Mouse (Mus musculus) liver, embryonic 12.5 days (tissue): ENCODE measurements at regions not wholly inside any gene's neighbourhood (a gene's known extent, or its start where the extent isn't known, plus 50 kb on each side); places are given as distances from the start of the nearest gene placed in this dataset.

Experiments used
- ATAC-seq: fragments of 200-750 bp; cut with Nextera tagmentation; 2 replicates; pipeline ENCODE4 v1.8.0; 2017; ENCODE audit warnings: moderate number of reproducible peaks, mild to moderate bottlenecking, moderate library complexity
- H3K27ac ChIP-seq: fragments of 300-500 bp; sonication (generic); 2 replicates; pipeline ENCODE4 v1.5.1; 2016; ENCODE audit warnings: mild to moderate bottlenecking
- H3K27me3 ChIP-seq: fragments of 300-500 bp; sonication (generic); replicated peaks from 2 replicates; pipeline ENCODE4 v1.6.1; 2016; ENCODE audit warnings: mild to moderate bottlenecking, moderate library complexity
- H3K36me3 ChIP-seq: fragments of 300-500 bp; sonication (generic); 2 replicates; pipeline ENCODE4 v1.6.1; 2016; ENCODE audit warnings: mild to moderate bottlenecking, moderate library complexity
- H3K4me1 ChIP-seq: fragments of 300-500 bp; sonication (generic); 2 replicates; pipeline ENCODE4 v1.6.1; 2016
- H3K4me2 ChIP-seq: fragments of 300-500 bp; sonication (generic); 2 replicates; pipeline ENCODE4 v1.6.1; 2016; ENCODE audit warnings: mild to moderate bottlenecking, moderate library complexity
- H3K4me3 ChIP-seq: fragments of 300-500 bp; sonication (generic); 2 replicates; pipeline ENCODE4 v1.5.1; 2016; ENCODE audit warnings: mild to moderate bottlenecking, moderate library complexity
- H3K9ac ChIP-seq: fragments of 300-500 bp; sonication (generic); 2 replicates; pipeline ENCODE4 v1.6.1; 2016; ENCODE audit warnings: mild to moderate bottlenecking, moderate library complexity
- H3K9me3 ChIP-seq: fragments of 300-500 bp; sonication (generic); replicated peaks from 2 replicates; pipeline ENCODE4 v1.6.1; 2016; ENCODE audit warnings: mild to moderate bottlenecking, moderate library complexity
- WGBS: fragments of 180-500 bp; shearing (Covaris S2); methylation state at CpG from one replicate; pipeline ENCODE4 v1.1.7; 2016; ENCODE audit not compliant: insufficient replicate concordance; 5-methylcytosine and 5-hydroxymethylcytosine counted together

DNA sequence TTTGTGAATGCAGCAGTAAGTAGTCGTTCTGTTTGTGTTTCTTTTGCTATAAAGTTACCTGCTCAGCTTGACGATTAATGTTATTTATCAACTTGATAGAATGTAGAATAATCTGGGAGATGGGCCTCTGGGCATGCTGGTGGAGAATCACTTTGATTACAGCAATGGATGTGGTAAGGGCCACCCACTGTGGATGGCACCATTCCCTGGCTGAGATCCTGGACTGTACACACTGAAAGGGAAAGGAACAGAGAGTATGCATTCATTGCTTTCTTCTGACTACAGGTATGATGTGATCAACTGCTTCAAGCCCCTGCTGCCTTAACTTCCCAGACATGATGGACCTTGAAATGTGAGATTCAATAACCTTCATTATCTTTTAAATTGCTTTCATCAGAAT is 299.8 kb upstream of the Bmp2 start:
- ATAC-seq = no peak
- Histone ChIP-seq H3K36me3 (no peaks in the 10 kb centered on the region), H3K9me3 (no peaks in the 10 kb centered on the region), H3K4me2 (no peak overlapping the region), H3K4me1 (no peaks in the 10 kb centered on the region), H3K27ac (no peak overlapping the region), H3K4me3 (no peak overlapping the region), H3K9ac (no peak overlapping the region), H3K27me3 (no peaks in the 10 kb centered on the region)
- WGBS = 60% methylated on average over 2 of the region's 2 CpGs

DNA sequence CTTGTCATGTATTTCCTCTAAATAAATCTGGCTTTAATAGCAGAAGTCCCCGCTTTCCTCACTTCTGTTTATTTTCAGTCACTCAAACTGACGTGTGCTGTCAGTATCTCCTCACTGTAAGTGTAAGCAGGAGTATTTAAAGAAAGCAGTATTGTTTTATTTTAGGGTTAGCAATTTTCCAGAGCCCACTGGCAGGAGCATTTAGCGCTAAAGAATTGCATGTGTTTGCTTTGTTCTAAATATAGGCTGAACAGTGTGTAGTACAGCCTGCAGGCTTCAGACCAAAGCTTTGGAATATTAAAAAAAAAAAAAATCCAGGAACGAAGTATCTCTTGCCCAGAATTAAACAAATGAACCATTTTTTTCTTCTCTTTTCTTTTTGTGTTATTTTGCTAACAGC is 277.5 kb upstream of the Bmp2 start:
- Histone ChIP-seq H3K27me3 (no peaks in the 10 kb centered on the region), H3K4me3 (no peak overlapping the region), H3K9ac (no peak overlapping the region), H3K4me2 (no peak overlapping the region), H3K27ac (no peak overlapping the region), H3K36me3 (no peaks in the 10 kb centered on the region), H3K4me1 (no peaks in the 10 kb centered on the region), H3K9me3 (no peaks in the 10 kb centered on the region)
- WGBS = 43% methylated on average over 4 of the region's 4 CpGs
- no peak for ATAC-seq

DNA sequence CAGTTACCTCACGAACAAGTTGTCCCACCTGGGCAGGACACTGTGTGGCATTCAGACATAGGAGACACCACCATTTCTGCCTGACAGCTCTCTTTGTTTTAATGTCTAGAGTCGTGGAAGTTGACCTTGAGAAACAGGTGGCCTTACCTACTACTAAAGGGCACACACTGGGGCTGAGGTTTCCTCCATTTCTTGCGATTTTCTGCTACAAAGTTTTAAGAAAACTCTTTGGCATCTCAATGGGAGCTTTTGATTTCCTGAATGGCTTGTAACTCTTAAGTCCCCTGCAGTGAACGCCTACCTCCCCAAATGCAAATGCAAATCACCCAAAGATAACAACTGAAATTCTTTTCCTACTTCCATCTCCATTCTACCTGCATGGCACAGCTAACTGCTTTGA is 273.4 kb upstream of the Bmp2 start:
- 42% methylated on average over 4 of the region's 4 CpGs for WGBS
- no peak overlapping the region for H3K27ac ChIP-seq
- H3K27me3 ChIP-seq = no peaks in the 10 kb centered on the region
- ATAC-seq = no peak
- H3K4me2 ChIP-seq = no peak overlapping the region
- no peaks in the 10 kb centered on the region for H3K36me3 ChIP-seq
- no peak overlapping the region for H3K9ac ChIP-seq
- no peaks in the 10 kb centered on the region for H3K4me1 ChIP-seq
- H3K4me3 ChIP-seq = no peak overlapping the region
- H3K9me3 ChIP-seq = no peaks in the 10 kb centered on the region

DNA sequence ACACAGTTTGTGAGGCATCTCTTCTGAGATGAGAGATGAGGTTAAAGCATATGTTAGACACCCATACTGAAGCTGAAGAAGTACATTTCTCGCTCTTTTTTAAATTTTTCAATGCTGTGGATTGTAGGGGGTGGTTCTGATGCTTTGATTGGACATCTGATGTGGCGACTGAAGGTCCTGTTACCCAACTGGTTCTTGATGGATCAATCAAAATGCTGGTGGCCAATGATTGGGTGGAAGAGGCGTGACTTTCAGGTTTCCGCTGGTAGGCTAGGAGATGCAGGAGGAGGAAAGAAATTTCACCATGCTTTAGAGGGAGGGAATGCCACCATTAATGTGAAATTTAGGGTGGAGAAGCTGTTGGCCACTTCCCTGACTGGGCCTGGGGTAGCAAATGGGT is 272.7 kb upstream of the Bmp2 start:
- Histone ChIP-seq H3K27me3 (no peaks in the 10 kb centered on the region), H3K4me3 (no peak overlapping the region), H3K4me2 (no peak overlapping the region), H3K27ac (no peak overlapping the region), H3K9me3 (no peaks in the 10 kb centered on the region), H3K36me3 (no peaks in the 10 kb centered on the region), H3K9ac (no peak overlapping the region), H3K4me1 (no peaks in the 10 kb centered on the region)
- WGBS = 73% methylated on average over 4 of the region's 4 CpGs
- ATAC-seq = no peak

DNA sequence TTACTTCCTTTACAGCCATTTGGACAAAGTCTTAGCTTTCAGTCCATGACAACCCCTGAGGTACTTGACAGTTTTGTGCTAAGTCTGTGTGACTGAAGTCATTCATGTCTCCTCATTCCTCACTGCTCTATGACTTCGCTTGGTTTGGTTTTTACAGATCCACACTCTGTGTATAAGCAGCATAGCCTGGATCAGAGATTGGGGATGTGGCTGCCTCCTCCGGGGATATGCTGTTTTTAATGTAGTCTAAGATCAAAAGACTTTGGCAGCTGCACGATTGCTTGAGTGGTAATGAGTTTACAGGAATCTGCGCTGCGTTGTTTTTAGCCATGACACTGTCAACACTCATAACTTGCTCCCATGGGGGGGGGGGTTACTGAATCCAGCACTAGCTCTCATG is 269.3 kb upstream of the Bmp2 start:
- Histone ChIP-seq H3K4me3 (no peak overlapping the region), H3K9me3 (no peaks in the 10 kb centered on the region), H3K27ac (no peak overlapping the region), H3K9ac (no peak overlapping the region), H3K4me2 (no peak overlapping the region), H3K4me1 (no peaks in the 10 kb centered on the region), H3K36me3 (no peaks in the 10 kb centered on the region), H3K27me3 (no peaks in the 10 kb centered on the region)
- 70% methylated on average over 5 of the region's 5 CpGs for WGBS
- ATAC-seq = no peak

DNA sequence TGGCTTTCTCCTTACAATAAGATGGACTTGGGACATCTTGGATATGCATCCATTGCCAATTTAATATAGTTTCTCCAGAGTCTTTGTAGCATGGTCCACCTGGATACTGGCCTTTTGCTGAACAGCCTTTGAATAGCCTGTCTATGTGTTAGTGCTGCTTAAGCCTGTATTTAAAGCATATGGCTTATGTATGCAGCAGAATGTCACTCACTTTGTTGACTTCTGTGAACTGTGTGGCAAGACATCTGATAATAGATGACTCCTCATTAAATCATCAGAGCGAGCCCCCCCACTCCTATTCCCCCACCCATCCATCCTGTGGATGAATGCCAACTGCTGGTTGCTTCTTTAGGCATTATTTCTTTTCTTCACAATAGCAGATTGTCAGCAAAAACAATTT is 268.2 kb upstream of the Bmp2 start:
- Histone ChIP-seq H3K9ac (no peak overlapping the region), H3K27ac (no peak overlapping the region), H3K4me3 (no peak overlapping the region), H3K27me3 (no peaks in the 10 kb centered on the region), H3K4me2 (no peak overlapping the region), H3K36me3 (no peaks in the 10 kb centered on the region), H3K9me3 (no peaks in the 10 kb centered on the region), H3K4me1 (no peaks in the 10 kb centered on the region)
- 50% methylated on average over 1 of the region's 1 CpGs for WGBS
- ATAC-seq = no peak

DNA sequence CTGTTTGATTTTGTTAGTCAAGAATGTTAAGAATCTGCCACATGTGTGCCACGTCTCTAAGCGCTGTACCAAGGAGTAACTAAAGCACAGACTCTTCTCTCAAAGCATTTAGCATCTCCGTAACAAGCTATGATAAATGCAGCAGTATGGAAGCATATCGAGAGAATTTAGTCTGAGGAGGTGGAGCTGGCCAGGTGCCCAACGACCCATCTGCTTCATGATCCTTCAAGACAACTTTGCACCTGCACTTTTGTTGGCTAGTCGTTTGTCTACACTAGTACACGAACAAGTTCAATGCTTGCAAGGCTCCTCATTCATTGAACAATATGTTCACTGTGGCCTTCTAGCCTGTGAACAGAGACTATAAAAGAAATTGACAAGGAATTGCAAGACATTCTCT is 257.8 kb upstream of the Bmp2 start:
- Histone ChIP-seq H3K36me3 (no peaks in the 10 kb centered on the region), H3K4me2 (no peak overlapping the region), H3K27ac (no peak overlapping the region), H3K9ac (no peak overlapping the region), H3K4me3 (no peak overlapping the region), H3K4me1 (no peaks in the 10 kb centered on the region), H3K27me3 (no peaks in the 10 kb centered on the region), H3K9me3 (no peaks in the 10 kb centered on the region)
- ATAC-seq = no peak
- 70% methylated on average over 7 of the region's 7 CpGs for WGBS

DNA sequence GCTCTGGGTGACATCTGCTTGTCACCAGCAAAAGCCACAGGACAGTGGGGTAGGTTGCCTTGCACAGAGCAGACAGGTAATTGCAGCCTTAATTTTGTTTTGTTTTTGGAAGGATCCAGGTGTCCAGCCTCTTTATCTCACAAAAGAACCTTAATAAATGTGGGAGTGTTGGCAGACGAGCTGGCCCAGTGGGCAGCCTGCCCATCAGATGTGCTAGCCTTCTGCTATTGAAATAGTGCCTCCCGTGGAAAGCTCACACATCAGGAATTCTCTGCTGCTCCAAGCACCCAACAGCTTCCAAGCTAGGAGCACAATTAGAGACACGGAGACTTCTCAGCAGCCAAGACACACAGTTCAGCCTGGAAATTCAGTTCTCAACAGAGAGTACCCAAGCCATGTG is 246.0 kb upstream of the Bmp2 start:
- no peak for ATAC-seq
- Histone ChIP-seq H3K4me1 (no peaks in the 10 kb centered on the region), H3K4me3 (no peak overlapping the region), H3K27me3 (no peaks in the 10 kb centered on the region), H3K9me3 (no peaks in the 10 kb centered on the region), H3K9ac (no peak overlapping the region), H3K27ac (no peak overlapping the region), H3K36me3 (no peaks in the 10 kb centered on the region), H3K4me2 (no peak overlapping the region)
- WGBS = 62% methylated on average over 3 of the region's 3 CpGs

DNA sequence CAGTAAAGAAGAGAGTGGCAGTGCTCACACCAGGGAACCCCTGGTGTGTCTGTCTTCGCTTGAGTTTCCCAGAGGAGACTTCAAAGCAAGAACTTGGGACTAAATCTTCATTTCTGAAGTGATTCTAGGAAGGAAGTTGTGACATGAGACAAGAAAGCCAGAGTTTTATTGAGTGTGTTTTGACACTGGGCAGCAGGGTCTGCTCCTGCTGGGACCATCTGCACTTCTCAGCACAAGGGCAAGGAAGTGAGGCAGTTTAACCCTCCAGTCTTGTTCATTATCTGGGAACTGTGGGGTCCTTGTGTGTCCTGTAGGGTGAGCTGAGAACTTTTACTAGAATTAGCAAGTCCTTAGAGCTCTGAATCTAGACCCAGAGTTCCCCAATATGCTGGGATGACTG is 241.0 kb upstream of the Bmp2 start:
- H3K4me3 ChIP-seq = no peak overlapping the region
- no peak overlapping the region for H3K9ac ChIP-seq
- H3K36me3 ChIP-seq = no peaks in the 10 kb centered on the region
- H3K9me3 ChIP-seq = no peaks in the 10 kb centered on the region
- WGBS = 23% methylated on average over 1 of the region's 1 CpGs
- H3K27ac ChIP-seq = no peak overlapping the region
- no peaks in the 10 kb centered on the region for H3K4me1 ChIP-seq
- no peak for ATAC-seq
- no peaks in the 10 kb centered on the region for H3K27me3 ChIP-seq
- no peak overlapping the region for H3K4me2 ChIP-seq

DNA sequence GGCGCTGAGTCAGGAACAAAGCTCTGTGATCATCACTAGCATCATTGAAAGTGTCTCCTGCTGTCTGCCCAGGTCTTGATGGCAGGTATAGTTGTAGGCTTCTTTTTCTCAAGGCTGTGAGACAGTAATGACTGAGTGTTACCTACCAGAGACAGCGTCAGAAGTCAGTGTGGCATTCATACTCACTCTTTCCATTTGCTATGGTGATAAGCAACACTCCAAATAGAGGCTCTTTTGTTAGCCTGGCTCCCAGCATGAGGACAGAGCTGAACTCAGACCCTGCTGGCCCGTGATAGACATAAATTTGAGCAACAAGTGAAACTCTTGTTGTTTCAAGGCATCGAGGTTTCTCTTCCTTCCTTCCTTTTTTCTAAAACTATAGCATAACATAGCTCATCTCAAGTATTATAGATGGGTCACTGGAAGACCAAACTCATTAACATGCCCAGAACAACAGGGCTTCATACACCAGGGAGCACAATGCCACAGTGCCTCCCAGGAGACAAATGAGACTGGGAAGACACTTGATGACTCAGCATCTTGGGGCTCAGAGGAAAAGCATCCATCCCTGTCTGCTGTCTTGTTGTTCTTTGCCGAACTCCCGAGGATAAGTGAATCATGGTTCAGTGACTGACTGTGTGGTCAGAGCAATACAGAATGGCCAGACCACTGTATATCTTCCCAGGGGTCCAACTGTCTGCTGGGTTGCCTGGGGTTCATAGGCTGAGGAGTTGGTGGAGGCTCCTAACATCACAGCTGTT is 225.5 kb upstream of the Bmp2 start:
- H3K27ac ChIP-seq = no peak overlapping the region
- H3K9me3 ChIP-seq = no peaks in the 10 kb centered on the region
- ATAC-seq = no peak
- peaks cover 6% of the 10 kb centered on the region; the same call in 1 of the 2 replicates for H3K4me1 ChIP-seq
- no peak overlapping the region for H3K4me2 ChIP-seq
- no peak overlapping the region for H3K9ac ChIP-seq
- WGBS = 51% methylated on average over 6 of the region's 6 CpGs
- no peaks in the 10 kb centered on the region for H3K36me3 ChIP-seq
- no peak overlapping the region for H3K4me3 ChIP-seq
- H3K27me3 ChIP-seq = no peaks in the 10 kb centered on the region

DNA sequence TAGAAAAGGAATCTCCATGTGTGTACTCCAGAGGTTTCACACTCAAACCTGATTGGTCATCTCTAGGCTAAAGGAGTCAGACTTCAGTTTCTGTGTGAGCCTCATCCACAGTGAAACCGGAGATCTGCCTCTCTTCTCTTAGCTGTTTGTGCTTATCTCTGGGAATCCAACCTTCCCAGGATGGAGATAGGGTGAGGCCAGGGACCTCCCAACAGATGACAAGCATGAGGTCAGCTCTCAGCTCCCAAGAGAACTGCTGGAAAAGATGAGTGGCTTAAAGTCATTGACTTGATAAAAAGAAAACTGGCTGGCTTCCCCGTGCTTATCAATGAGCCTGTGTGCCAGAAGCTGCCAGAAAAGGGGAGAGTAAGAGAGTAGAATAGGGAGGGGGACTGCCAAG is 224.3 kb upstream of the Bmp2 start:
- Histone ChIP-seq H3K4me2 (no peak overlapping the region), H3K36me3 (no peaks in the 10 kb centered on the region), H3K4me1 (peaks cover 6% of the 10 kb centered on the region; the same call in 1 of the 2 replicates), H3K9me3 (no peaks in the 10 kb centered on the region), H3K27me3 (no peaks in the 10 kb centered on the region), H3K4me3 (no peak overlapping the region), H3K27ac (no peak overlapping the region), H3K9ac (no peak overlapping the region)
- 8% methylated on average over 2 of the region's 2 CpGs for WGBS
- no peak for ATAC-seq

DNA sequence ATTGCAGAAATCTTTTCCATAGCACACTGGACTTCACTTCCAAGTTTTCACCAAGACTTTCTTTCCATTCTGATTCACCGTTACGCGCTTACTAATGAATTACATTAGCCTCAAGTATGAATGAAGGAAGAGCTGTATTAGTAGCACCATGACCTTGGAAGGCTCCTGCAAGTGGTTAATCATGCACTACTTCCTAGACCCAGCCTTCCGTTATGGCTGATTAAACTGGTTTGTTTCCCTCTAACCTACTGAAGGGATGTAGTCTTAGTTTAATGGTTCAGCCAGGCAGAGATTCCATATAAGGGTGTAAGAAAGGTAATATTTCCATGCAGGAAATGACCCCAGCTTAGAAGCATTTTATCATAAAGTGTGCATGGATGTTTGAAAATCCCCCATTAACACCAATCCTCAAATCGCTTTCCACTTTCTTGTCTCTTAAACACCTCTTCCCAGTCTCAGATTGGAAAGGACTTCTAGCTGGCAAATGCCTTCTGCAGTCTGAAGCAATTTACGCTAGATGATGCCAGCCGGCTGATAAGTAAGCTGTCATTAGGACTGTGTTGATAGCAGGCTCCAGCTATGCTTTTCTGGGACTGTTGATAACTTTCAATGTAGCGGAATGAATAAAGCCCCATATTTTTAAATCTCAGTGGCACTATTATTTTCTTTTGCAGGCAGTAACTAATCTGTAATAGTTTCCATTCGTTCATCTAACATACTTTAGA is 215.6 kb upstream of the Bmp2 start:
- Histone ChIP-seq H3K9ac (no peak overlapping the region), H3K4me1 (no peaks in the 10 kb centered on the region), H3K4me3 (no peak overlapping the region), H3K27ac (no peak overlapping the region), H3K36me3 (no peaks in the 10 kb centered on the region), H3K27me3 (no peaks in the 10 kb centered on the region), H3K9me3 (no peaks in the 10 kb centered on the region), H3K4me2 (no peak overlapping the region)
- ATAC-seq = no peak
- WGBS = 76% methylated on average over 9 of the region's 9 CpGs

DNA sequence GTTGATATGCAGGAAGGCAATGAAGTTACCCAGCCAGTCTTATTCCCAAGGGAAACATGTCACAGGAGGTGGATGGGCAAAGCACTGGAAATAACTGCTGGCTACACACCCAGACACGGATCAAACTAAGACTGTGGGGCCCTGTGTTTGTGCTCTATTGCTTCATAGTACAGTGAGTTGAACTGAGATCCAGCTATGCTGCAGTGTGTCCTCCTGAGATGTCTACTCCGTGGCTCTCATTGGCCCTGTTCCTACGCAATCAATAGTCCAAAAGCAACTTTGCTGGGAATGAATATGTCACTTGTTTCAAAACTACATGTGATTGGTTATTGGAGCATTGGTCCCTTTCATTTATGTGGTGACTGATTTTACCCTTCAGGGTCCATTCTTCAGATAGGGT is 213.8 kb upstream of the Bmp2 start:
- 63% methylated on average over 3 of the region's 3 CpGs for WGBS
- H3K4me3 ChIP-seq = no peak overlapping the region
- ATAC-seq = no peak
- no peak overlapping the region for H3K9ac ChIP-seq
- H3K9me3 ChIP-seq = no peaks in the 10 kb centered on the region
- no peaks in the 10 kb centered on the region for H3K27me3 ChIP-seq
- H3K27ac ChIP-seq = no peak overlapping the region
- no peak overlapping the region for H3K4me2 ChIP-seq
- H3K36me3 ChIP-seq = no peaks in the 10 kb centered on the region
- H3K4me1 ChIP-seq = no peaks in the 10 kb centered on the region
